Mouse (Mus musculus) cerebellum, adult 8-10 months (tissue): ENCODE results near the gene Alox12.
A peak's percentile ranks its signal among the peaks of the same experiment; 100 is the strongest.

Experiments used
- DNase-seq: peaks from one replicate; pipeline ENCODE4 v3.0.0; 2022

Gene Alox12

GRCm38 (mm10) chr11:70238591-70239440 lies 16.3 kb downstream of the Alox12 start:
- no peak for DNase-seq

GRCm38 (mm10) chr11:70237457-70238167 lies 17.5 kb downstream of the Alox12 start, which contains the start of gene 0610010K14Rik:
0610010K14Rik (minus strand) TSS chr11:70237914.
- peak; percentile 98 for DNase-seq

DNA sequence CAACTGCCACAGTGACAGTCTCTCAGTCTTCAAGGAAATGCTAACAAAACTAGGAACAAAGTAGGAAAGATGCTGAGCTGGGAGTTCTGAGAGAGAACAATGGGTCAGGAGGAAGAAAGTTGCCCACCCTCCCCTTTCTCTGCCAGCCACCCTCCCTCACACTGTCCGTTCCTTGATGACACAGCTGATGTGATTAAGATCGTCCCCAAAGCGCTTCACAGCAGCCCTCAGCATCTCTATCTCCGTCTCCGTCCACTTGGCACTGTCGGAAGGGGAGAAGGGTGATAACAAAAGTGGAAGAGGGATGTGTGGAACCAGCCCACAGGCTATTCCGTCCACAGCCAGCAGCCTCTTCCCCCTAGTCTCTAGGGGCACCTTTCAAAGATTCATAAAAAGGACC lies 18.4 kb downstream of the Alox12 start:
- DNase-seq, result no peak

DNA sequence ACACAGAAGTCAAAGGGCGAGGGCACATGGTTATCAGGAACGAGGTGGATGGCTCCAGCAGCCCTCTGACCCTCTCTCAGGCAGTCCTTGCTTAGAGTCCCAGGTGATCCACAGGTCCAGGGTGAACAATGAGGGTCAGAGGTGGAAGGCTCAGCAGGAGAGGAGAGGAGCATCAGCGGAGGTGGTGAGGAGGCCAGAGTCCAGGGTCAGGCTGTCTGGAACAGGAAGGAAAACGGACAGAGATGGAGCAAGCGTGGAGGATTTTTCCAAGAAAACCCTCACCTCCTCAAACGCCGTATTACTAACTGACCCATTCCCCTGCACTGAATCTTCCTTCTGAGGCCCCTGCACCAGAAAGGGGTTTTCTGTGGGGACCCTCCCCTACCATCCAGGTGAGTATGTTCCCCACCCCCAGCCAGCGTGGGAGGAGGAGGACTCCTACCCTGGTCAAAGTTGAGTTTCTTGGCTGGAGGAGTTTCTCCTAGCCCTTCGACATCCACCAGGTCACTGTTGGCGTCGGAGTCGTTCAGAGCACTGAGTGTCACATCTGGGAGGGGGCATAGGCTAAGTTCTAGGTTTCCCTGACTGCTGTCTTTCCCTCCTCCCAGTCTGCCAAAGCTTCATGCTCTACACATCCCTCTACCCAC lies 19.8 kb downstream of the Alox12 start:
- DNase-seq, result no peak

GRCm38 (mm10) chr11:70234497-70234896 lies 20.7 kb downstream of the Alox12 start:
- DNase-seq, result no peak

DNA sequence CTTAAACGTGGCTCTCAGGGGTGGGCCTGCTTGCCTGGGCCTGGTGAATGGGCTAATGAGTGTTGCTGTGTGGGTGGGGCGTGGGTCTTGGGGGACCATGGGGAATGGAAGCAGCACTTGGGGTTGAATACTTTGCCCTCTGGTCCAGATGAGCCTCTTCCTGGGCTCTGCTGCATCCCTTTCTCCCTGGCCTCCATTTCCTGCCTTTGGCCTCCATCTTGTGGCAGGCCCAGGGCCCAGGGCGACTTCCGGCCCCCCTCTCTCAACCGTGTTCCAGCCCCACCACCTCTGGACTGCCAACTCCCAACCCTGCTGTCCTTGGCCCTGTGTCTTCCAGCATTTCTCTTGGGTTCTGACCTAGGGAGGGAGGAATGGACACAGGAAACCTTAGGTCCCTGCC lies 21.1 kb downstream of the Alox12 start:
- DNase-seq, result no peak

- peak; percentile 61 for DNase-seq
Observed at GRCm38 (mm10) chr11:70233016-70233415, 22.1 kb downstream of the Alox12 start.

DNA sequence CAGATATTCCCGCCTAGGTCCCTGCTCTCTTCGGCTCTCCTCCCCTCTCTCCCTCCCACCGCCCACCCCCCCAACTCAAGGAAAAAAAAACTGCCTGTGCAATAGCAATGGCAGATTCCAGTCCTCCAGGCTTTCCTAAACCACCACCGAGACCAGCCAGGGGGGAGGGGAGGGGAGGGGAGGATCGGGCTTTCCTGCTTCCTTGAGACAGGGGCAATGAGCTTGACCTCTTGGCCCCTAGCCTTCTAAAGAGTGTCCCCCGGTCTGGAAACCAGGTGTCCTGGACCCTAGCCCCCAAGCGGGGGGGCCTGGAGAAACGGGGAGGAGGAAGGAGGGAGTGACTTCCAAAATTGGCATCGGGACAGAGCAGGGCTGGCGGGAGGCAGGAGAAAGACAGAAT lies 22.6 kb downstream of the Alox12 start:
- peak; percentile 79 for DNase-seq

DNA sequence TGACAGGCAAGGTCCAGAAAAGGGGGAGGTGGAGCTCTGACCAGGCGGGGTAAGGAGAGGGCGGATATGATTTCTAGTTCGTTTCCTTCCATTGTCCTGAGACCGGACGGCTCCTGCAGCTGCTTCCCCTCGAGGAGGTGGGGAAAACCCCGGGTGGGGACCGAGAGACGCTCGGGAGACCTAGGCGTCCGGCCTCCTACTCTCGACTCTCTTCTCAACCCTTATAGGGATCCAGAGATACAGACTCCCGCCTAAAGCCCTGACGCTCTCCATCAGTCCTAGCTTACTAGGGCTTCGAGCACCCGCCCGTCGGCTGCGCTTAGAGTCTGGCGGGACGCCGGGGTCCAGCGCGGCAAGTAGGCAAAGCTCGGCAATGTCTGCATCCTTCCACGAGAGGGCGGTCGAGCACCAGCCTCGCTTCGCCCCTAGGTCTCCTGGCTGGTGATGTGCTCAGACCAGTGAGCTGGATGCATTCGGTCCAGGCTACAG lies 24.9 kb downstream of the Alox12 start:
- DNase-seq, result peak; percentile 85

DNA sequence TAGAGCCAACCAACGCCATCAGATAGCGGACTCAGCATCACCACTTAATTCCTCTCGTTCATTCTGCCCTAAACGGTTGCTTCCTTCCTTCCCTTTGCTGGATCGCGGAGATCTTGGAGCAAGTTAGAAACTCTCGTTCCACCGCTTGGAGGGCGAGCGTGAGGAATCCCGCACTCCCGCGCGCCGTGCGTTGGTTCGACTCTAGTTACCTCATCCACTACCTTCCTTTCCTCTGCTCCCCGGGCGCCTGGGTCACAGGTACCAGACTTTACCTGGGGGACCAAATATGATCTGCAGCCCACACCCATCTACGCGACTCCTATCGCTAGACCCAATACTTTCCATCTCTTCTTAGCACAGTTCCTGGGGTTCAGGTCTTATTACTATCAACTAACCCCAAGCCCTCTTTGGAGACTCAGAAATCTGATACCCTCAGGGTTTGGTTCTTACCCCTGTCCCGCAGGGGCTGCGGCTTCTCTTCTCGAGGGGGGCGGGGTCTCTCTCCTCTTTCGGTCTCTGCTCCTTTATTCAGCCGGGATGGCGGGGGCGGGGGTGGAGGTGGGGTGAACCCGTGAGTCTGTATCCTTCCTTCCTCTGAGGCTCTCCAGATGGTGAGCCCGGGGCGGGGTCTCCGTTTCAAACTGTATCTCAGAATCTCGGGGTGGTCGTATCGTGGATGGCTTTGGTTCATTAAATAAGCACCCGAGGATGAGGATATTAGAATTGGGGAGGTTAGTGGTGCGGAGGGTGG lies 25.7 kb downstream of the Alox12 start, which contains the start of gene Bcl6b:
Gene Bcl6b (minus strand): TSS at position 539 of the 751 bp plus-strand sequence.
- no peak for DNase-seq

GRCm38 (mm10) chr11:70228828-70229227 lies 26.3 kb downstream of the Alox12 start:
- peak; percentile 84 for DNase-seq

DNA sequence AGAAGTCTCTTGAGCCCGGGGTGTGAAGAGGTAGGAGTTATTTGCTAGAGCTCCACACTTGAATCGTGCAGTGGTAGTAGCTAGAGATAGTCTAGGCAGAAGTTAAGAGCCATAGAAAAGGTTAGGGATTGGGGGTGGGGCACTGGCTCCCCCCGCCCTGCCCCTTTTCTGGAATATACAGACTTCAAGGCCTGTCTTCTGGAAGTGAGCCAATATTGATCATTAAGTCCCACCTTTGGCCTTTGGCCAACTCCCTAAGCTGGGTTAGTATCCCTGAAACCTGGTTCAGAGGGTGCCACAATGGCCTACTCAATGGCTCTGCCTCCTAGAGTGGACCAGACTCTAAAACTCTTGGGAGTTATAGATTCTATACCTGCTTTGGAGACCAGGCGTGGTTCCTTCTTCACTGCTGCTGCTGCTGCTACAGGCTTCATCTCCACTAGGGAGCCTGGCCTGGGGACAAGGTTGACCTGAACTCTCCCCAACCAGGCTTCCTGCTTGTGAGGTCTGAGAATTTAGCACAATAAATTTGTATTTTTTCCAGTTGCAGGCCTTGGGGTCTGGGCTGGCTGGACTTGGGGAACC lies 27.4 kb downstream of the Alox12 start:
- DNase-seq, result no peak

DNA sequence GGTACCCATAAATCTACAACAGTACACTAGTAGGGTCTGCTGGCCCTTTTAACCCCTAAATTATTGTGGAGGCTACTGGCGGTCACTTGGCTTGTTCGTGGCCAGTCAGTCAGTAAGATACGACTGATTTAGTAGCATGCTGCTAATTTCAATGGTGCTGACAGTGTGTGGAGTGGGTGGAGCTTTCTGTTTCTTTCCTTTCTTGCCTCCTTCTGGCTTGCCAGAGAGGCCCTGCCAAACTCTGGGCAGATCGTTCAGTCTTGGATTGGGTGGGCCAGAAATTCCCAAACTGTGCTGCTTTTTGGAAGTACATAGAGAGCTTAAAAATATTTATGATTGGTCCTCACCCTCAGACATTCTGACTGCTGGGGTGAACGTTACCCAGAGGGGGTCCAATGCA lies 28.0 kb downstream of the Alox12 start:
- DNase-seq, result no peak

GRCm38 (mm10) chr11:70226602-70226890 lies 28.6 kb downstream of the Alox12 start:
- DNase-seq, result no peak

- DNase-seq, result no peak
Observed at GRCm38 (mm10) chr11:70225798-70226601, 29.2 kb downstream of the Alox12 start.

- DNase-seq, result no peak
Observed at GRCm38 (mm10) chr11:70223724-70224123, 31.4 kb downstream of the Alox12 start.

DNA sequence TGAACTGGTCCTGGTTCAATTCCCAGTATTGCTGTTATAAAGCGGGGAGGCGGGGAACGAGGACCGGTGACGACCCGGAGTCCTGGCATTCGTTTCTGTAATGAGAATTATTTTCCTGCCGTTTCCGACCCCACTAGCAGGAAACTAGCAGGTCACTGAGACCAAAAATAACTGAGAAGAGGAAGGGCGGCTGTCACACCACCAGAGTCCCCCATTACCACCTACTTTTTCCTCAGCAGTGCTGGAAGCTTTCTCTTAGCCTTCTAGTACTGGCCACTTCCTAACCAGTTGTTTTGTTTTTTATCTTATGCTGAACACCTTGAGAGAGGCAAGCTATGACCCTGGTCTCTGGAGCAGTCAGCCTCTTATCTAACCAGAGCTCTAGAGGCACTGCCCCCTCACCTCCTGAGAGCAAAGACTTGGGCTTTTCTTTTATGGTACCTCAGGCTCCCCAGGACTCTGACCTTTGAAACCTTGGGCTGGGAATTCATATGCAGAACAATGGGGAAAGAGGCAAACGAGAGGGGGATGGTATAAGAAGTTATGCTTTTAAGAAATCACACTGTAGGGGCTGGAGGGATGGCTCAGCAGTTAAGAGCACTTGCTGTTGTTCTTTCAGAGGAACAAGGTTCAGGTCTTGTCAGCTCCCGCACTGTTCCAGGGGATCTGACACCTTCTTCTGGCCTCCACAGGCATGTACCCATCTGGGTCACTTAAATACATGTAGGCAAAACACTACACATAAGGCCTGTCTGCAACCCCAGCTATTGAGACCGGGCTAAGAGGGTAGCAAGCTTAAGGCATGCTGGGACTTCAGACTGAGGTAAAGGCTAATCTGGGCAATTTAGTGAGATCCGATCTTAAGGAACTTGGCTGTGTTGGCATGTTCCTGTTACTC lies 33.3 kb downstream of the Alox12 start:
- peak; percentile 40 for DNase-seq

- peak; percentile 97 for DNase-seq
Observed at GRCm38 (mm10) chr11:70220731-70221602, 34.2 kb downstream of the Alox12 start, which contains the start of gene Slc16a13. Slc16a13 (minus strand) TSS chr11:70221064.

DNA sequence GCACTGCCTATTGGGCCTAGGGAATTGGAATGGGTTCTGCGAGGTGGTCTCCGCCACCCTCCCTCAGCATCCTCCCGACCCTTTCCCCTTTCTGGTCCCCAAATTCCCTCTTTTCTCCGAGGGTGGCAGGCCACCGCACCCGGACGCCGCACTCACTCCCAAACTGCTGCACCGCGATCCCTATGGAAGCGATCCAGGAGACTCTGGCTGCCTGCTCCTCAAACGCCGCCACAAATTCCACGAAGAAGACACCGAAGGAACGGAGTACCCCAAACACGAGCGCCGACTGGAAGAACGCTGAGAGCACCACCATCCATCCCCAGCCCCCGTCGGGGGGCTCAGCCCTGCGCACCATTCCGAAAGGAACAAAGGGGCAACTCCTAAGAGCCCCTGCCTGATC lies 34.8 kb downstream of the Alox12 start:
- DNase-seq, result peak; percentile 69
